Mouse (Mus musculus): ENCODE results near the gene Slc9a6.

Gene Slc9a6

GRCm38 (mm10) chrX:56665226-56665973 is 55.8 kb downstream of the Slc9a6 start:
- DNase-seq (ENCODE audit: low spot score in 2 of 2), result no peak

GRCm38 (mm10) chrX:56667296-56667695 is 57.7 kb downstream of the Slc9a6 start:
- DNase-seq (ENCODE audit: low spot score in 2 of 2), result no peak

- DNase-seq (ENCODE audit: low spot score in 2 of 2), result no peak
Measured at GRCm38 (mm10) chrX:56668051-56668450, 58.5 kb downstream of the Slc9a6 start.

- DNase-seq (ENCODE audit: low spot score in 2 of 2), result no peak
Measured at GRCm38 (mm10) chrX:56668501-56668900, 58.9 kb downstream of the Slc9a6 start.

- DNase-seq (ENCODE audit: low spot score in 2 of 2), result no peak
Measured at GRCm38 (mm10) chrX:56675556-56675955, 66.0 kb downstream of the Slc9a6 start.

GRCm38 (mm10) chrX:56677736-56678135 is 68.2 kb downstream of the Slc9a6 start:
- DNase-seq (ENCODE audit: low spot score in 2 of 2), result no peak

GRCm38 (mm10) chrX:56679066-56679465 is 69.5 kb downstream of the Slc9a6 start:
- DNase-seq (ENCODE audit: low spot score in 2 of 2), result no peak

- DNase-seq (ENCODE audit: low spot score in 2 of 2), result no peak
Measured at GRCm38 (mm10) chrX:56682156-56682720, 72.7 kb downstream of the Slc9a6 start.

GRCm38 (mm10) chrX:56683521-56683920 is 74.0 kb downstream of the Slc9a6 start:
- no peak for DNase-seq (ENCODE audit: low spot score in 2 of 2)

GRCm38 (mm10) chrX:56692554-56692953 is 83.0 kb downstream of the Slc9a6 start:
- no peak for DNase-seq (ENCODE audit: low spot score in 2 of 2)

GRCm38 (mm10) chrX:56694539-56694938 is 85.0 kb downstream of the Slc9a6 start:
- no peak for DNase-seq (ENCODE audit: low spot score in 2 of 2)

- DNase-seq (ENCODE audit: low spot score in 2 of 2), result no peak
Measured at GRCm38 (mm10) chrX:56697199-56697780, 87.7 kb downstream of the Slc9a6 start.

GRCm38 (mm10) chrX:56697886-56698285 is 88.3 kb downstream of the Slc9a6 start:
- DNase-seq (ENCODE audit: low spot score in 2 of 2), result no peak

- no peak for DNase-seq (ENCODE audit: low spot score in 2 of 2)
Measured at GRCm38 (mm10) chrX:56701261-56701660, 91.7 kb downstream of the Slc9a6 start.

- no peak for DNase-seq (ENCODE audit: low spot score in 2 of 2)
Measured at GRCm38 (mm10) chrX:56703965-56704562, 94.5 kb downstream of the Slc9a6 start.

- no peak for DNase-seq (ENCODE audit: low spot score in 2 of 2)
Measured at GRCm38 (mm10) chrX:56708592-56709370, 99.2 kb downstream of the Slc9a6 start.

GRCm38 (mm10) chrX:56710522-56710921 is 101.0 kb downstream of the Slc9a6 start:
- DNase-seq (ENCODE audit: low spot score in 2 of 2), result no peak

GRCm38 (mm10) chrX:56712666-56713065 is 103.1 kb downstream of the Slc9a6 start:
- no peak for DNase-seq (ENCODE audit: low spot score in 2 of 2)
